Mouse (Mus musculus): ENCODE data around the gene Neil3.
A peak's percentile ranks its signal among the peaks of the same experiment; 100 is the strongest.

Neil3 gene

GRCm38 (mm10) chr8:53638495-53639171, at the start of gene Neil3:
Neil3 (minus strand) TSS chr8:53639065.
- DNase-seq (ENCODE audit: low spot score in 2 of 2), result peak in 1 of 2 experiments; percentile 12

- DNase-seq (ENCODE audit: low spot score in 2 of 2), result peak; percentile 17 to 63
These were observed 42.0 kb upstream of the Neil3 start for GRCm38 (mm10) chr8:53680846-53681245.

- peak; percentile 31 to 48 for DNase-seq (ENCODE audit: low spot score in 2 of 2)
These were observed 25.1 kb upstream of the Neil3 start for GRCm38 (mm10) chr8:53663946-53664345.

GRCm38 (mm10) chr8:53661436-53661835, 22.6 kb upstream of the Neil3 start:
- DNase-seq (ENCODE audit: low spot score in 2 of 2), result no peak

GRCm38 (mm10) chr8:53630618-53631017, 8.2 kb downstream of the Neil3 start:
- DNase-seq (ENCODE audit: low spot score in 2 of 2), result no peak

GRCm38 (mm10) chr8:53628864-53629415, 9.9 kb downstream of the Neil3 start:
- no peak for DNase-seq (ENCODE audit: low spot score in 2 of 2)

- DNase-seq (ENCODE audit: low spot score in 2 of 2), result no peak
These were observed 15.4 kb downstream of the Neil3 start for GRCm38 (mm10) chr8:53623425-53623824.

GRCm38 (mm10) chr8:53619196-53619595, 19.7 kb downstream of the Neil3 start:
- DNase-seq (ENCODE audit: low spot score in 2 of 2), result no peak

- DNase-seq (ENCODE audit: low spot score in 2 of 2), result no peak
These were observed 24.6 kb downstream of the Neil3 start for GRCm38 (mm10) chr8:53614288-53614646.

GRCm38 (mm10) chr8:53613577-53614287, 25.1 kb downstream of the Neil3 start:
- DNase-seq (ENCODE audit: low spot score in 2 of 2), result no peak

GRCm38 (mm10) chr8:53612297-53612696, 26.6 kb downstream of the Neil3 start:
- no peak for DNase-seq (ENCODE audit: low spot score in 2 of 2)

GRCm38 (mm10) chr8:53607040-53607439, 31.8 kb downstream of the Neil3 start:
- no peak for DNase-seq (ENCODE audit: low spot score in 2 of 2)

- DNase-seq (ENCODE audit: low spot score in 2 of 2), result no peak
These were observed 34.0 kb downstream of the Neil3 start for GRCm38 (mm10) chr8:53604906-53605305.

- DNase-seq (ENCODE audit: low spot score in 2 of 2), result no peak
These were observed 35.2 kb downstream of the Neil3 start for GRCm38 (mm10) chr8:53603672-53604071.

GRCm38 (mm10) chr8:53600826-53601225, 38.0 kb downstream of the Neil3 start:
- DNase-seq (ENCODE audit: low spot score in 2 of 2), result no peak

- no peak for DNase-seq (ENCODE audit: low spot score in 2 of 2)
These were observed 38.6 kb downstream of the Neil3 start for GRCm38 (mm10) chr8:53600025-53600811.

GRCm38 (mm10) chr8:53598101-53598500, 40.8 kb downstream of the Neil3 start:
- DNase-seq (ENCODE audit: low spot score in 2 of 2), result no peak

- DNase-seq (ENCODE audit: low spot score in 2 of 2), result no peak
These were observed 47.1 kb downstream of the Neil3 start for GRCm38 (mm10) chr8:53591777-53592176.

GRCm38 (mm10) chr8:53573600-53573999, 65.3 kb downstream of the Neil3 start:
- no peak for DNase-seq (ENCODE audit: low spot score in 2 of 2)

GRCm38 (mm10) chr8:53566223-53566622, 72.6 kb downstream of the Neil3 start:
- DNase-seq (ENCODE audit: low spot score in 2 of 2), result no peak

GRCm38 (mm10) chr8:53562441-53563040, 76.3 kb downstream of the Neil3 start:
- DNase-seq (ENCODE audit: low spot score in 2 of 2), result no peak

- DNase-seq (ENCODE audit: low spot score in 2 of 2), result no peak
These were observed 99.3 kb downstream of the Neil3 start for GRCm38 (mm10) chr8:53539585-53539984.

Measured in frontal cortex, postnatal 25 days (tissue).